Mouse (Mus musculus): ENCODE measurements around the gene D17Wsu92e.

DNA sequence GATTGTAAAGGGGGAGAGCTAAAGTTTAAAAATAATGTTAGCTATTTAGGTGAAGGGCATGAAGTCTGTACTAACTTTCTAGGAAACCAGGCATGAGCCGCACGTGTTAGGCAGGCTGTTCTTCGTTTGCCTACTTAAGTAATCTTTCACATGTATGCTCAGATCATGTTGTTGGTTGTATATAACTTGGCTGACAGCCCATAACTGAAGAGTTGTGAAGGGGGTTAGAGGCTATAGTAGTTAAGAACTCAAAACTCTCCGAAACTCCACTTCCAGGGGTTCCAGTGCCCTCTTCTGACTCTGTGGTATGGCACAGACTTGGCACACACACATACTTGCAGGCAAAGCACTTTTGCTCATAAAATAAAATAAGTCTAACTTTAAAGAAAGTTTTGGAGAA is 46.3 kb upstream of the D17Wsu92e start:
- TF ChIP-seq EP300 (IDR thresholded peaks at IDR 0.05), result no peak
- no peak for TF ChIP-seq CTCF (IDR thresholded peaks at IDR 0.05)
